8 mouse cellular contexts compared by ENCODE assay signal in the genomic region with DNA sequence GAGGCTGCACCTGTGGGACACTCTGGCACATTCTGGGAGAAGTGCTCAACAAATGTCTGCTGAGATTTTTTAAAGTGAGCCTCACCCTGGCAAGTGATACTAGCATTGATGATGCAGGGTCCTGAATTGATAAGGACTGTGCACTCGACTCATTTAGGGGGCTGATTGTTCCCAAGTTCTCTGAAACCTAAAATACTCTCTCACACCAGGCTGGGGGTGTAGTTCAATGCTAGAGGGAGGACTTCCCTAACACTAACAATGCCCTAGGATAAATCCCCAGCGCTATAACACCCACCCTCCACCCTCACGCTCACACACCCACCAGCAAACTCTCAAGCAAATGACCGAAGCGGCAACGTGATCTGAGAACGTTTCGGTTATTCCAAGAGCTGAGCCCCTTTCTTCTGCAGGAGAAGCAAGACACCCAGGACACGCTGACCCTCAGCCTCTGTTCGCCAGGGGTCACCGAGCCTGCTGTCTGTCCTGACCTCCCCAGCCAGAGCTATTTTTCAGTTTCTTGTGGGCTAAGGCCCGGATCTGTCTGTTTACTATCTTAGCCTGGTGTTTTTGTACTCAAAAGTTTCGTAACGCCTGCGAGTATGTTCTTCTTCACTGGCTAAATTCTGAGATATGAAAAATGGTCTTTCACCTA. TPM values are rescaled to one million over a fixed set of nuclear protein-coding genes. Genes with fewer than 3 reads are reported as not detected.
DNase-seq lines count a peak whose midpoint lies in the region; ATAC-seq and TF ChIP-seq lines count a peak whose summit lies in the region.

No protein-coding gene starts in this region.

- TF ChIP-seq CTCF in stomach, postnatal 0 days (IDR thresholded peaks at IDR 0.05; ENCODE audit: low read depth) = no peak

- H3K9me3 ChIP-seq in hindbrain, embryonic 11.5 days (ENCODE audit: control insufficient read depth, low read length) = no peaks in the 10 kb centered on the region
- no peaks in the 10 kb centered on the region for H3K9me3 ChIP-seq in limb, embryonic 15.5 days
- no peaks in the 10 kb centered on the region for H3K9me3 ChIP-seq in stomach, postnatal 0 days (ENCODE audit: control insufficient read depth, low read length)

- no peak overlapping the region for H3K4me3 ChIP-seq in hindbrain, embryonic 11.5 days (ENCODE audit: low read depth, low read length)
- H3K4me3 ChIP-seq in limb, embryonic 15.5 days = no peak overlapping the region
- H3K4me3 ChIP-seq in stomach, postnatal 0 days (ENCODE audit: low read depth, low read length) = no peak overlapping the region

- peak overlapping the region; percentile 45 for H3K9ac ChIP-seq in hindbrain, embryonic 11.5 days (ENCODE audit: low read depth, low read length)
- no peak overlapping the region for H3K9ac ChIP-seq in limb, embryonic 15.5 days
- H3K9ac ChIP-seq in stomach, postnatal 0 days (ENCODE audit: low read length) = 0 out of 2 replicates have a peak overlapping the region, but pooled peaks have one; percentile 27

- H3K4me2 ChIP-seq in hindbrain, embryonic 11.5 days (replicated peaks; ENCODE audit: low read depth, low read length) = no peak overlapping the region
- H3K4me2 ChIP-seq in limb, embryonic 15.5 days = 0 out of 2 replicates have a peak overlapping the region, but pooled peaks have one; percentile 8
- H3K4me2 ChIP-seq in stomach, postnatal 0 days (replicated peaks; ENCODE audit: low read depth) = no peak overlapping the region; the same call in 1 of the 2 replicates

- ATAC-seq in hindbrain, embryonic 11.5 days (ENCODE audit: low FRiP score) = no peak
- no peak for ATAC-seq in limb, embryonic 15.5 days (ENCODE audit: insufficient number of reproducible peaks, low FRiP score, low TSS enrichment, low read depth)
- no peak for ATAC-seq in stomach, postnatal 0 days (ENCODE audit: low FRiP score, low TSS enrichment)

- no peaks in the 10 kb centered on the region for H3K27me3 ChIP-seq in hindbrain, embryonic 11.5 days (ENCODE audit: control insufficient read depth, insufficient read depth, low read length)
- no peaks in the 10 kb centered on the region for H3K27me3 ChIP-seq in limb, embryonic 15.5 days
- no peaks in the 10 kb centered on the region for H3K27me3 ChIP-seq in stomach, postnatal 0 days (ENCODE audit: control insufficient read depth, insufficient read depth, low read length)

- H3K4me1 ChIP-seq in hindbrain, embryonic 11.5 days (replicated peaks; ENCODE audit: control insufficient read depth, insufficient read depth, low read length) = peaks cover 25% of the 10 kb centered on the region
- peaks cover 57% of the 10 kb centered on the region for H3K4me1 ChIP-seq in limb, embryonic 15.5 days
- H3K4me1 ChIP-seq in stomach, postnatal 0 days (replicated peaks; ENCODE audit: control insufficient read depth, insufficient read depth) = peaks cover 17% of the 10 kb centered on the region

- TF ChIP-seq EP300 in stomach, postnatal 0 days (optimal IDR thresholded peaks at IDR 0.05) = no peak

- DNase-seq in ovary, adult 18-20 months (ENCODE audit: low spot score) = peak; percentile 54
- DNase-seq in ovary, postnatal 14 days (ENCODE audit: low spot score) = no peak
- DNase-seq in hindbrain, embryonic 11.5 days (ENCODE audit: low spot score) = no peak
- no peak for DNase-seq in stomach, postnatal 0 days (ENCODE audit: low spot score)
- DNase-seq in cerebellum, adult 11-12 months = no peak
- no peak for DNase-seq in thymus, postnatal 4 days
- no peak for DNase-seq in frontal cortex, adult 2 months (ENCODE audit: extremely low spot score in 1 of 2, low spot score in 1 of 2)

- WGBS in hindbrain, embryonic 11.5 days = 12% methylated on average over 15 of the region's 15 CpGs
- WGBS in limb, embryonic 15.5 days = 50% methylated on average over 15 of the region's 15 CpGs
- whole genome bisulfite sequencing in stomach, postnatal 0 days = 54% methylated on average over 15 of the region's 15 CpGs

- no peaks in the 10 kb centered on the region for H3K36me3 ChIP-seq in hindbrain, embryonic 11.5 days (ENCODE audit: control insufficient read depth, insufficient read depth, low read length)
- no peaks in the 10 kb centered on the region for H3K36me3 ChIP-seq in limb, embryonic 15.5 days
- no peaks in the 10 kb centered on the region for H3K36me3 ChIP-seq in stomach, postnatal 0 days (ENCODE audit: control insufficient read depth, insufficient read depth, low read length)

- peak overlapping the region; percentile 82 for H3K27ac ChIP-seq in hindbrain, embryonic 11.5 days (ENCODE audit: low read depth, low read length)
- H3K27ac ChIP-seq in limb, embryonic 15.5 days = peak overlapping the region; percentile 90
- H3K27ac ChIP-seq in stomach, postnatal 0 days (replicated peaks) = peak overlapping the region; percentile 76

RNA-seq across cellular contexts. Expression of gene Dennd2a, which starts 13.8 kb away (rescaled TPM):
- polyA plus RNA-seq in hindbrain, embryonic 11.5 days (2014; fragmentation: Nextera tagmentation; extraction: Ambion mirVana) = 38.1 and 38.8 TPM in 2 replicates
- 16.6 and 21.7 TPM in 2 replicates for polyA plus RNA-seq in limb, embryonic 15.5 days (2015; fragmentation: Nextera tagmentation; extraction: Ambion mirVana)
- polyA plus RNA-seq in stomach, postnatal 0 days (2015; fragmentation: Nextera tagmentation; extraction: Ambion mirVana) = 4.7 TPM in 2 replicates
- 21.6 and 24.8 TPM in 2 replicates for polyA plus RNA-seq in frontal cortex, adult 2 months (2012; rRNA removed)

RNA-seq across cellular contexts. Expression of gene Adck2, which starts 29.8 kb away (rescaled TPM):
- polyA plus RNA-seq in hindbrain, embryonic 11.5 days (2014; fragmentation: Nextera tagmentation; extraction: Ambion mirVana) = 23.9 and 29.3 TPM in 2 replicates
- 36.6 and 48.3 TPM in 2 replicates for polyA plus RNA-seq in limb, embryonic 15.5 days (2015; fragmentation: Nextera tagmentation; extraction: Ambion mirVana)
- polyA plus RNA-seq in stomach, postnatal 0 days (2015; fragmentation: Nextera tagmentation; extraction: Ambion mirVana) = 22.0 and 24.4 TPM in 2 replicates
- polyA plus RNA-seq in frontal cortex, adult 2 months (2012; rRNA removed) = 20.5 and 22.7 TPM in 2 replicates

RNA-seq across cellular contexts. Expression of gene Gm42420, which starts 41.7 kb away (rescaled TPM):
- 0.90 and 1.3 TPM in 2 replicates for polyA plus RNA-seq in hindbrain, embryonic 11.5 days (2014; fragmentation: Nextera tagmentation; extraction: Ambion mirVana)
- polyA plus RNA-seq in limb, embryonic 15.5 days (2015; fragmentation: Nextera tagmentation; extraction: Ambion mirVana) = 1.6 and 3.1 TPM in 2 replicates
- polyA plus RNA-seq in stomach, postnatal 0 days (2015; fragmentation: Nextera tagmentation; extraction: Ambion mirVana) = 0.63 and 1.4 TPM in 2 replicates
- 0.76 and 2.2 TPM in 2 replicates for polyA plus RNA-seq in frontal cortex, adult 2 months (2012; rRNA removed)

RNA-seq across cellular contexts. Expression of gene Ndufb2, which starts 48.5 kb away (rescaled TPM):
- 268 and 291 TPM in 2 replicates for polyA plus RNA-seq in hindbrain, embryonic 11.5 days (2014; fragmentation: Nextera tagmentation; extraction: Ambion mirVana)
- 272 and 308 TPM in 2 replicates for polyA plus RNA-seq in limb, embryonic 15.5 days (2015; fragmentation: Nextera tagmentation; extraction: Ambion mirVana)
- polyA plus RNA-seq in stomach, postnatal 0 days (2015; fragmentation: Nextera tagmentation; extraction: Ambion mirVana) = 419 and 461 TPM in 2 replicates
- 232 and 247 TPM in 2 replicates for polyA plus RNA-seq in frontal cortex, adult 2 months (2012; rRNA removed)
